In genomic region chrX:49073563-49073962, GRCm38 (mm10) we compare ENCODE assay signal across 18 mouse cellular contexts.
DNase-seq lines count a peak whose midpoint lies in the region; ATAC-seq lines count a peak whose summit lies in the region.
"Had no signal": no experiment of that assay in that cellular context is flagged by ENCODE, and none has a peak within 500 bp of the region (broad histone marks: within the 10 kb centered on the region; RNA-seq: fewer than 3 reads in every experiment).

No protein-coding gene starts in this region.

- H3K27me3 ChIP-seq in midbrain, embryonic 14.5 days (ENCODE audit: control insufficient read depth, insufficient read depth, low read length), result no peaks in the 10 kb centered on the region
- no peaks in the 10 kb centered on the region for H3K27me3 ChIP-seq in midbrain, embryonic 11.5 days (ENCODE audit: control insufficient read depth, insufficient read depth, low read length)
- H3K27me3 ChIP-seq: midbrain, embryonic 13.5 days had no signal

- H3K9me3 ChIP-seq in midbrain, embryonic 14.5 days (ENCODE audit: control insufficient read depth, low read length), result no peaks in the 10 kb centered on the region
- H3K9me3 ChIP-seq in midbrain, embryonic 11.5 days (ENCODE audit: control insufficient read depth, low read length), result no peaks in the 10 kb centered on the region
- H3K9me3 ChIP-seq: hindbrain, embryonic 10.5 days; midbrain, embryonic 13.5 days had no signal

- WGBS in midbrain, embryonic 14.5 days, result 77% methylated on average over 3 of the region's 3 CpGs
- WGBS in midbrain, embryonic 11.5 days, result 75% methylated on average over 3 of the region's 3 CpGs

- no peak overlapping the region for H3K9ac ChIP-seq in midbrain, embryonic 14.5 days (replicated peaks; ENCODE audit: low read length)
- H3K9ac ChIP-seq in midbrain, embryonic 11.5 days (ENCODE audit: low read length), result no peak overlapping the region
- H3K9ac ChIP-seq: liver, embryonic 14.5 days; midbrain, embryonic 13.5 days had no signal

- DNase-seq in kidney, adult 9 months, result peak; percentile 1
- no peak for DNase-seq in kidney, postnatal 10 days
- DNase-seq in midbrain, embryonic 14.5 days, result peak; percentile 8
- no peak for DNase-seq in midbrain, embryonic 11.5 days (ENCODE audit: low spot score, missing footprints)
- DNase-seq in brain, adult 2 months (ENCODE audit: low read depth, low spot score), result peak; percentile 2
- DNase-seq in cerebellum, adult 11 months, result no peak
- DNase-seq in gastrocnemius, postnatal 25 days, result no peak
- DNase-seq: adrenal gland, postnatal 25 days; cerebellum, adult 9-10 months; gastrocnemius, postnatal 14 days; left cerebral cortex, postnatal 4 days; right cerebral cortex, adult 18-20 months; thymus, adult 18-20 months had no signal

- H3K4me2 ChIP-seq in midbrain, embryonic 14.5 days (ENCODE audit: low read length), result no peak overlapping the region
- H3K4me2 ChIP-seq in midbrain, embryonic 11.5 days, result no peak overlapping the region
- H3K4me2 ChIP-seq: midbrain, embryonic 13.5 days had no signal

- ATAC-seq in midbrain, embryonic 14.5 days (ENCODE audit: low FRiP score, low TSS enrichment), result no peak
- ATAC-seq in midbrain, embryonic 11.5 days (ENCODE audit: low FRiP score), result no peak
- ATAC-seq: inflammation-experienced regulatory T-cells, adult 6 months; midbrain, embryonic 13.5 days had no signal

- no peak overlapping the region for H3K27ac ChIP-seq in midbrain, embryonic 14.5 days (replicated peaks; ENCODE audit: low read depth, low read length)
- no peak overlapping the region for H3K27ac ChIP-seq in midbrain, embryonic 11.5 days (ENCODE audit: low read depth, low read length)
- H3K27ac ChIP-seq: hindbrain, embryonic 10.5 days; layer of hippocampus, adult 2 months; liver, embryonic 14.5 days; midbrain, embryonic 13.5 days had no signal

- H3K4me3 ChIP-seq in midbrain, embryonic 14.5 days (replicated peaks; ENCODE audit: low read depth, low read length), result no peak overlapping the region
- H3K4me3 ChIP-seq in midbrain, embryonic 11.5 days (ENCODE audit: low read depth, low read length), result no peak overlapping the region
- H3K4me3 ChIP-seq: hindbrain, embryonic 10.5 days; layer of hippocampus, adult 2 months; midbrain, embryonic 13.5 days had no signal

- H3K4me1 ChIP-seq in midbrain, embryonic 14.5 days (ENCODE audit: control insufficient read depth, insufficient read depth, low read length), result no peaks in the 10 kb centered on the region
- H3K4me1 ChIP-seq in midbrain, embryonic 11.5 days (ENCODE audit: control insufficient read depth, insufficient read depth, low read length), result no peaks in the 10 kb centered on the region
- H3K4me1 ChIP-seq: hindbrain, embryonic 10.5 days; midbrain, embryonic 13.5 days had no signal

- H3K36me3 ChIP-seq in midbrain, embryonic 14.5 days (ENCODE audit: control insufficient read depth, insufficient read depth, low read length), result no peaks in the 10 kb centered on the region
- H3K36me3 ChIP-seq in midbrain, embryonic 11.5 days (ENCODE audit: control insufficient read depth, insufficient read depth, low read length), result no peaks in the 10 kb centered on the region
- H3K36me3 ChIP-seq: hindbrain, embryonic 10.5 days; midbrain, embryonic 13.5 days had no signal

Comparison
In these comparisons a context has a peak if more than half of its experiments do, and no peak if none do; other contexts are left out.
1. DNase-seq: peak in kidney, adult 9 months (single experiment), midbrain, embryonic 14.5 days (single experiment) and brain, adult 2 months (single experiment); none in kidney, postnatal 10 days (single experiment), midbrain, embryonic 11.5 days (single experiment), cerebellum, adult 11 months (single experiment) and gastrocnemius, postnatal 25 days (single experiment).